In the genomic region with DNA sequence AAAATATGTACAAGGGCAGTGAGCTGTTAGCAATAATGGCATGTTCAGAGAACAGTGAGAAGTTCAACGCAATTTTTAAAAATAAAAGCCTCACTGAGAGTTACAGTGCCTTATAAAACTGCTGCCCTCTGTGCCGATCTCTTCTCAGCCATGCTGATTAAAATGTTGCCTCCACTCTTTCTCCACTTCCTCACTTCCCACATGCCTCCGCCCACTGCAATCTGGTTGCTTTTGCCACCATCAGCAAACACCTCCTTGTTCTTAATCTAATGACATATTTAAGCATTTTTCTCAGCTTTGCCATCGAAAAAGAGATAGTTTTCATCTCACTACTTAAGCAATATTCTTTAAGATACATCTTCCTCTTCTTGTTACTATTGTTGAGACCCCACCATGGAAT, we compare ENCODE assay signal across 15 mouse cellular contexts.
DNase-seq lines count a peak whose midpoint lies in the region; ATAC-seq and TF ChIP-seq lines count a peak whose summit lies in the region.
"Had no signal": no experiment of that assay in that cellular context is flagged by ENCODE, and none has a peak within 500 bp of the region (broad histone marks: within the 10 kb centered on the region; RNA-seq: fewer than 3 reads in every experiment).

No protein-coding gene starts in this region.

- H3K4me2 ChIP-seq in kidney, embryonic 16.5 days (replicated peaks; ENCODE audit: low read depth, low read length) = no peak overlapping the region
- H3K4me2 ChIP-seq: embryonic facial prominence, embryonic 15.5 days had no signal

- TF ChIP-seq CTCF in layer of hippocampus, adult 2 months (conservative IDR thresholded peaks at IDR 0.05) = no peak

- peak; percentile 16 to 22 for DNase-seq in frontal cortex, postnatal 14 days (ENCODE audit: low spot score in 2 of 2)
- DNase-seq in layer of hippocampus, adult 2 months (ENCODE audit: low spot score in 2 of 2) = peak; percentile 75 to 88
- peak; percentile 51 to 75 for DNase-seq in left cerebral cortex, adult 8-10 months (ENCODE audit: low spot score in 2 of 2)
- peak; percentile 21 for DNase-seq in right cerebral cortex, postnatal 14 days
- no peak for DNase-seq in heart, postnatal 14 days
- DNase-seq in kidney, adult 8-10 months = no peak
- DNase-seq: adrenal gland, postnatal 25 days; cerebellum, adult 9-10 months; heart, adult 11 months; liver; liver, postnatal 0 days had no signal

- no peaks in the 10 kb centered on the region for H3K27me3 ChIP-seq in kidney, embryonic 16.5 days (ENCODE audit: insufficient read depth, low read length)
- H3K27me3 ChIP-seq: embryonic facial prominence, embryonic 15.5 days had no signal

- H3K27ac ChIP-seq in layer of hippocampus, adult 2 months = peak overlapping the region; percentile 85
- no peak overlapping the region for H3K27ac ChIP-seq in kidney, embryonic 16.5 days (ENCODE audit: low read length)
- H3K27ac ChIP-seq: embryonic facial prominence, embryonic 15.5 days; hindbrain, embryonic 10.5 days had no signal

- H3K4me3 ChIP-seq in layer of hippocampus, adult 2 months = no peak overlapping the region
- no peak overlapping the region for H3K4me3 ChIP-seq in kidney, embryonic 16.5 days (ENCODE audit: low read length)
- H3K4me3 ChIP-seq: embryonic facial prominence, embryonic 15.5 days; hindbrain, embryonic 10.5 days had no signal

- no peak overlapping the region for H3K9ac ChIP-seq in kidney, embryonic 16.5 days (replicated peaks; ENCODE audit: low read length)
- H3K9ac ChIP-seq: embryonic facial prominence, embryonic 15.5 days; liver, postnatal 0 days had no signal

- H3K9me3 ChIP-seq in kidney, embryonic 16.5 days (ENCODE audit: low read length) = no peaks in the 10 kb centered on the region
- H3K9me3 ChIP-seq: embryonic facial prominence, embryonic 15.5 days; hindbrain, embryonic 10.5 days had no signal

- intact Hi-C loops in heart, postnatal 14 days (cut with DNase I) = no loop called here

- ATAC-seq in kidney, embryonic 16.5 days (ENCODE audit: low FRiP score, low TSS enrichment) = no peak
- ATAC-seq: inflammation-experienced regulatory T-cells, adult 6 months; liver, postnatal 0 days had no signal

- no peaks in the 10 kb centered on the region for H3K36me3 ChIP-seq in kidney, embryonic 16.5 days (ENCODE audit: insufficient read depth, low read length)
- H3K36me3 ChIP-seq: embryonic facial prominence, embryonic 15.5 days; hindbrain, embryonic 10.5 days had no signal

- no peaks in the 10 kb centered on the region for H3K4me1 ChIP-seq in kidney, embryonic 16.5 days (ENCODE audit: insufficient read depth, low read length)
- H3K4me1 ChIP-seq: embryonic facial prominence, embryonic 15.5 days; hindbrain, embryonic 10.5 days had no signal

- WGBS in kidney, embryonic 16.5 days = 79% methylated on average over 4 of the region's 4 CpGs

Comparison
In these comparisons a context has a peak if more than half of its experiments do, and no peak if none do; other contexts are left out.
1. DNase-seq: peak in frontal cortex, postnatal 14 days (2 of 2), layer of hippocampus, adult 2 months (2 of 2), left cerebral cortex, adult 8-10 months (2 of 2) and right cerebral cortex, postnatal 14 days (single experiment); none in heart, postnatal 14 days (0 of 2) and kidney, adult 8-10 months (0 of 2).